Mouse (Mus musculus): Measurements from ENCODE around the gene Hbs1l. TPM values are rescaled to one million over a fixed set of nuclear protein-coding genes. Genes with fewer than 3 reads are reported as not detected.
"Not testable (repeated sequence)": the region's sequence is repeated elsewhere in the genome, so short reads cannot be mapped to it uniquely, and the experiment has no call there.

Hbs1l gene
- polyA plus RNA-seq, 1 experiment from 2014 or later, result 114 TPM

DNA sequence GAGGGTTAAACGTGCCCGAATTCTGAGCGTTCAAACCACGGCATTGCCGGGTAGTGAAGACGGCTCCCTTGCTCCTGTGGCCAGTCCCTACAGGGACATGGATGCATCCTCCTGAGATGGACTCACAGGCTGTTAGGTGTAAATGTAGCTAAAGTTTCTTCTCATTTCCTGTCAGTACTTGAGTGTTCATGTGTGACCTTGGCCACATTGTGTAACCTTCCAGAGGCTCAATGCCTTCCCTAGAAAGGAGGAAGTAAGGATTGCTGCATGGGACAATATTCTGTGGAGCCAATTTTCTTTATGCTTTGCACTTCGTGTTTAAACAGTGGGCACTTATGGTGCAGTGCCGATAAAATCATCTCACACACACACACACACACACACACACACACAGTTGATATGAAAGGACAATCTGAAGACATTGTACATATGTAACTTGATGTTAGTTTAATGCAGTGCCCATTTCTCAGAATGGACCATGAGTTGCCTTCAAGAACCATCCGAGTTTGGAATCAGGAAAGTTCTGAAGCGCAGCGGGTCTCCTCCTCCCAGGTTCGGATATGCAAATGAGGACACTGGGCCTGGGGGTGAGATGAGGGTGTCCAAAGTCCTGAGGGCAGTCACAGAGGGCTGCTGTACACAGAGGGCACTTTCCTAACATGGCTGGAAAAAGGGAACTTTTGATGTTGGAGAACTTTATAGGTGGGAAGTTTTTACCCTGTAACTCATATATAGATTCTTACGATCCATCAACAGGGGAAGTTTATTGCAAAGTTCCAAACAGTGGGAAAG, 81.1 kb downstream of the Hbs1l start, which contains the start of gene Aldh8a1:
TSS of gene Aldh8a1 (plus strand) at position 610 of the 792 bp plus-strand sequence.
- WGBS, result 88% methylated on average over 13 of the region's 13 CpGs
- Histone ChIP-seq H3K4me1 (replicated peaks) (peaks cover 3% of the 10 kb centered on the region; the same call in 1 of the 2 replicates), H3K4me3 (no peak within 1 kb of the TSS), H3K27ac (no peak within 1 kb of the TSS), H3K27me3 (ENCODE audit: insufficient read depth, poor library complexity, severe bottlenecking) (peaks cover 3% of the 10 kb centered on the region; the same call in 1 of the 2 replicates), H3K9me3 (no peaks in the 10 kb centered on the region), H3K36me3 (no peaks in the 10 kb centered on the region)
- no peak for DNase-seq (ENCODE audit: low spot score)

DNA sequence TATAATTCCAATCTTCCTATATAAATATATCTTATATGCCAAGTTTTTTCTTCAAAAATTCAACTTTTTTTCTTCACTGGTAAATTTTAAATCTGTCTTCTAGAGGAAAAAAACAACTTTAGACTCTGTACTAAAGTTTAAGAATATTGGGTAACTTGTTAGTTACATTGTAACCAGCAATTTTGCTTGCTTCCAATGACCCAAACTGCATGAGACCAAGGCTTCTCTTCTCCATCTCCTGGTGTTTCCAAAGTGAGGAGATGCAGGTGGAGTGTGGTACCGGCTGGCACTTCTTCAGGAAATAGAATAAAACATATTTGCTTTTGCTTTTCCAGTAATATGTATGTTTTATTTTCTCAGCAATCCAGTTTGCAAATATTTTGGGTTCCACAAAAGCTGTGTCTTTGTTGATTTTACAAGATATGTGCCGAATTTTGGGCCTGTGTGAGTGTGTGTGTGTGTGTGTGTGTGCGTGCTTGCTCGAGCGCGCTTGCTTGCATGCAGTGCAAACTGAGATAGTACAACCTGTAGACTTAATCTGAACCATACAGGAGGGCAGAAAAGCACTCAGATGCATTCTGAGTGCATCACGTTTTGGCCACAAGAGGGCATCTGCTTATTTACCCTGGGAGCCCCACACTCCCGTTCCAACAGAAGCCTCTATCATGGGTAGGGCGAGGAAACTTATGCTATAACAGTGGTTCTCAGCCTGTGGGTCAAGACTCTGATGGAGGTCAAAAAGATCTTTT, 82.6 kb downstream of the Hbs1l start:
- peaks cover 3% of the 10 kb centered on the region; the same call in 1 of the 2 replicates for H3K27me3 ChIP-seq (ENCODE audit: insufficient read depth, poor library complexity, severe bottlenecking)
- H3K4me3 ChIP-seq, result no peak overlapping the region
- DNase-seq (ENCODE audit: low spot score), result no peak
- H3K36me3 ChIP-seq, result no peaks in the 10 kb centered on the region
- 74% methylated on average over 9 of the region's 9 CpGs for WGBS
- no peaks in the 10 kb centered on the region for H3K9me3 ChIP-seq
- peaks cover 3% of the 10 kb centered on the region; the same call in 1 of the 2 replicates for H3K4me1 ChIP-seq (replicated peaks)
- no peak overlapping the region for H3K27ac ChIP-seq

DNA sequence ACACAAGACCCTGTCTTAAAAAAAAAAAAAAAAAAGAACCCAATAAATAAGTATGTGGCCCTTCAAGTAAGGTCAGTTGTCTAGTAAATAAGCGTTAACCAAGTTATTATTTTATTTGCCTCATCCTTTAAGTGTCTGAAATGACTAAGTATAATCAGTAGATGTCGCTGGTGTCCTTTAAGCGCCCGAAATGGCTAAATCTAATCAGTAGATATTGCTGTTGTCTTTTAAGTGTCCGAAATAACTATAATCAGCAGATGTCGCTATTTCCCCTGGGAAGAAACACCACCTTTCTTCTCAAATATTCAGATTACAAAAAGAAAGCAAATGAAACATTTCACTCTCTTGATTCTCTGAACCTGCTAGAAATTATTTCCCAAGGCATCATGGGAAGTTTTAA, 87.1 kb downstream of the Hbs1l start:
- 28% methylated on average over 6 of the region's 6 CpGs for WGBS
- Histone ChIP-seq H3K9me3 (no peaks in the 10 kb centered on the region), H3K36me3 (no peaks in the 10 kb centered on the region), H3K27ac (no peak overlapping the region), H3K4me1 (replicated peaks) (no peaks in the 10 kb centered on the region), H3K27me3 (ENCODE audit: insufficient read depth, poor library complexity, severe bottlenecking) (peaks cover 3% of the 10 kb centered on the region; the same call in 1 of the 2 replicates), H3K4me3 (no peak overlapping the region)
- no peak for DNase-seq (ENCODE audit: low spot score)

DNA sequence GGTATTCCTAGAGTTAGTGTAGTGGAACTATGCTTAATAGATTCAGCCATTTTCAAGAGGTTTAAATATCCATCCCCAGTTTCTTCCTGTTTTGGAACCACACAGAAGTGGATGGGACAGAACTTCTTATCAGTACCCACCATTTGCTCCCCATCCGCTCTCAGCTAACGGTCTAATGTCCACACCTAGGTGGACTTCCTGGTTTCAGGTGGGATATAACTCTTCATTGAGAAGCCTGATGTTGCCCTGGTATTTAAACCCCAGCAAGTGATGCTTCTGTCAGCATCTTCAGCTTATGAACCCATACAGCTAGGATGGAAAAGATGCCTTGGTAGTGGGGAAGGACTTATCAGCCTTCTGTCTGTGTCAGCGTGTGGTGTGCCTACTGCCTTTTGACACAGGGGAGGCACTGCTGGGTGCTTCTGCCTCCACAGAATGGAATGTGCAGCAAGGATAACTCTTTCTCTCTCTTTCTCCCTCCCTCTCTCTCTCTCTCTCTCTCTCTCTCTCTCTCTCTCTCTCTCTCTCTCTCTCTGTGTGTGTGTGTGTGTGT, 89.4 kb downstream of the Hbs1l start:
- Histone ChIP-seq H3K27me3 (ENCODE audit: insufficient read depth, poor library complexity, severe bottlenecking) (peaks cover 3% of the 10 kb centered on the region; the same call in 1 of the 2 replicates), H3K9me3 (no peaks in the 10 kb centered on the region), H3K4me3 (no peak overlapping the region), H3K4me1 (replicated peaks) (no peaks in the 10 kb centered on the region), H3K27ac (no peak overlapping the region), H3K36me3 (no peaks in the 10 kb centered on the region)
- 75% methylated on average over 3 of the region's 3 CpGs for WGBS
- DNase-seq (ENCODE audit: low spot score), result no peak

DNA sequence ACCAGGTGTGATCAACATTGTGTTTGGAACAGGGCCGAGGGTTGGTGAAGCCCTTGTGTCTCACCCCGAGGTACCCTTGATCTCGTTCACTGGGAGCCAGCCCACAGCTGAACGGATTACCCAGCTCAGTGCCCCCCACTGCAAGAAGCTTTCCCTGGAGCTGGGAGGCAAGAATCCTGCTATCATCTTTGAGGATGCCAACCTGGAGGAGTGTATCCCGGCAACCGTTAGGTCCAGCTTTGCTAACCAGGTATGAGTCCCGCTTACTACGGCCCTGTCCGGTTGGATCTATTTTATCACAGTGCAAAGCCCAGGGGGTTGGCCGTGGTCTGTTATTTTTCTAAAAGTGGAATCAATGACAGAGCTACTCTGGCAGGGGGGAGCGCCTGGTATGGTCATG, 93.3 kb downstream of the Hbs1l start:
- H3K27me3 ChIP-seq (ENCODE audit: insufficient read depth, poor library complexity, severe bottlenecking), result no peaks in the 10 kb centered on the region
- no peak for DNase-seq (ENCODE audit: low spot score)
- H3K4me3 ChIP-seq, result no peak overlapping the region
- no peak overlapping the region for H3K27ac ChIP-seq
- no peaks in the 10 kb centered on the region for H3K36me3 ChIP-seq
- no peaks in the 10 kb centered on the region for H3K4me1 ChIP-seq (replicated peaks)
- 91% methylated on average over 11 of the region's 11 CpGs for WGBS
- H3K9me3 ChIP-seq, result no peaks in the 10 kb centered on the region

DNA sequence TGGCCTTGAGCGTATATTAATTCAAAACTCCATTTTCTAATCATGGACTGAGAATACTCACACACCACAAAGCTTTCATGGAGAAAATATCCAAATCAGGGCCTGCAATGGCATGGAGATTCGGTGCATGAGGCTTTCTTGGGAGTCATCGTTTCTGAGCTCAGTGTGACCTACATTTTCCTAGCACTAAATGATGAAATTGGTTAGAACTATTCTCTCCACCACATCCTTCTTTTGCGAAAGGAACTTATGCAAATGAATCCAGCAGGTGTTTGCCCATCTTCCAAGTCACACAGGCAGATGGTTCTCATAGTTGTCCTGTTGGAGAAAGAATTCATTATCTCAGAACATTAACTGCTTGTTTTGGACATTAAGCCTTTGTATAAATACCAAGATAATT, 94.7 kb downstream of the Hbs1l start:
- H3K4me1 ChIP-seq (replicated peaks), result no peaks in the 10 kb centered on the region
- H3K36me3 ChIP-seq, result no peaks in the 10 kb centered on the region
- 89% methylated on average over 4 of the region's 4 CpGs for WGBS
- H3K9me3 ChIP-seq, result no peaks in the 10 kb centered on the region
- no peak overlapping the region for H3K4me3 ChIP-seq
- H3K27me3 ChIP-seq (ENCODE audit: insufficient read depth, poor library complexity, severe bottlenecking), result no peaks in the 10 kb centered on the region
- no peak for DNase-seq (ENCODE audit: low spot score)
- H3K27ac ChIP-seq, result no peak overlapping the region

DNA sequence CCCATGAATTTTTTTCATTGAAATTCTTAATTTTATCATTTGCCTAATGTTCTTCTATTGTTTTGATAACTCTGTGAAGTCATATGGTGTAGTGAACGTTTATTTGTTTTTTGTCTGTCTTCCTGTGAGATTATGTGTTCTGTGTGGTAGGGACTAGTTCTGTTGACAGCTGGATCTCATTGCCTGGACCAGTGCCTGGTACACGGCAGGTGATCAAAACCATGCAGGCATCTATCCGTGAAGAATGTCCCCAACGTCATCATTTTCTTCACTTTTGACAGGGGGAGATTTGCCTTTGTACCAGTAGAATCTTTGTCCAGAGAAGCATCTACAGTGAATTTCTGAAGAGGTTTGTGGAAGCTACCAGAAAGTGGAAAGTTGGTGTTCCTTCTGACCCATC, 95.5 kb downstream of the Hbs1l start:
- DNase-seq (ENCODE audit: low spot score), result no peak
- WGBS, result 75% methylated on average over 4 of the region's 4 CpGs
- Histone ChIP-seq H3K4me1 (replicated peaks) (no peaks in the 10 kb centered on the region), H3K36me3 (no peaks in the 10 kb centered on the region), H3K27me3 (ENCODE audit: insufficient read depth, poor library complexity, severe bottlenecking) (no peaks in the 10 kb centered on the region), H3K4me3 (no peak overlapping the region), H3K9me3 (no peaks in the 10 kb centered on the region), H3K27ac (no peak overlapping the region)

DNA sequence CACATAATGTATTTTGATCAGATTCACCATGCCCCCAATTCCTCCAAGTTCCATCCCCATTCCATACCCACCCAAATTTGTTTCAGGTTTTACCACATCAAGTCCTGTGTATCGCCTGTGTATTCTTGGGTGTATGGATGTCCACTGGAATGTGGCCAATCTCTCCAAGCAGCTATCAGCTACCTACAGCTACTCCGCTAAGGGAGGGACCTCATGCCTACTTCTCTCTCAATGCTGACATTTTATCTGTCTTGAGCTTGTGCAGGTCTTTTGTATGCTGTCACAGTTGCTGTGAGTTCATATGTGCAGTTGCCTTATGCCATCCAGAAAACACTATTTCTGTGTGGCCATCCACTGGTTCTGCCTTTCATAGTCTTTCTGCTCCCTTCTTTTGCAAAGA, 97.6 kb downstream of the Hbs1l start:
- no peaks in the 10 kb centered on the region for H3K27me3 ChIP-seq (ENCODE audit: insufficient read depth, poor library complexity, severe bottlenecking)
- no peak overlapping the region for H3K4me3 ChIP-seq
- DNase-seq (ENCODE audit: low spot score), result no peak
- no peaks in the 10 kb centered on the region for H3K4me1 ChIP-seq (replicated peaks)
- H3K27ac ChIP-seq, result no peak overlapping the region
- no peaks in the 10 kb centered on the region for H3K9me3 ChIP-seq
- no peaks in the 10 kb centered on the region for H3K36me3 ChIP-seq
- WGBS, result 92% methylated on average over 2 of the region's 2 CpGs

DNA sequence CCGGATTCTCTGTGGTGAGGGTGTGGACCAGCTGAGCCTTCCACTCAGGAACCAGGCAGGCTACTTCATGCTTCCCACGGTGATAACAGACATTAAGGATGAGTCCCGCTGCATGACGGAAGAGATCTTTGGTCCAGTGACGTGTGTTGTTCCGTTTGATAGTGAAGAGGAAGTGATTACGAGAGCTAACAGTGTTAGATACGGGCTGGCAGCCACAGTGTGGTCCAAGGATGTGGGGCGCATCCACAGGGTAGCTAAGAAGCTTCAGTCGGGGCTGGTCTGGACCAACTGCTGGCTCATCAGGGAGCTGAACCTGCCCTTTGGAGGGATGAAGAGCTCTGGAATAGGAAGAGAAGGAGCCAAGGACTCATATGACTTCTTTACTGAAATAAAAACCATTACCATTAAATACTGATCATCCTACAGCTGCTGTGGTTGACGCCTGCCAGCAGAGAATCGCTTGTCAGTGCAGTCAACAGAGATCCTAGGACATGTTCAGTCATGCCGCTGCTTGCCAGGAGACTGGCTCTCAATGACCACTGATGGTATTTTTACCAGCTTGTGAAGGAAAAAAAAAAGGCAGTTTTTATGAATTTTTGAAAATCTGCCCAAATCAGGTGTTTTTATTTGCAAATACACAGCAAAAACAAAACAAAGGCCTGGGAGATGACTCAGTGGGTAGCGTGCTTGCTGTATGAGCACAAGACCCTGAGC, 99.8 kb downstream of the Hbs1l start:
- 89% methylated on average over 14 of the region's 14 CpGs for WGBS
- Histone ChIP-seq H3K36me3 (no peaks in the 10 kb centered on the region), H3K4me3 (no peak overlapping the region), H3K27me3 (ENCODE audit: insufficient read depth, poor library complexity, severe bottlenecking) (no peaks in the 10 kb centered on the region), H3K27ac (no peak overlapping the region), H3K4me1 (replicated peaks) (peaks cover 12% of the 10 kb centered on the region), H3K9me3 (no peaks in the 10 kb centered on the region)
- no peak for DNase-seq (ENCODE audit: low spot score)

DNA sequence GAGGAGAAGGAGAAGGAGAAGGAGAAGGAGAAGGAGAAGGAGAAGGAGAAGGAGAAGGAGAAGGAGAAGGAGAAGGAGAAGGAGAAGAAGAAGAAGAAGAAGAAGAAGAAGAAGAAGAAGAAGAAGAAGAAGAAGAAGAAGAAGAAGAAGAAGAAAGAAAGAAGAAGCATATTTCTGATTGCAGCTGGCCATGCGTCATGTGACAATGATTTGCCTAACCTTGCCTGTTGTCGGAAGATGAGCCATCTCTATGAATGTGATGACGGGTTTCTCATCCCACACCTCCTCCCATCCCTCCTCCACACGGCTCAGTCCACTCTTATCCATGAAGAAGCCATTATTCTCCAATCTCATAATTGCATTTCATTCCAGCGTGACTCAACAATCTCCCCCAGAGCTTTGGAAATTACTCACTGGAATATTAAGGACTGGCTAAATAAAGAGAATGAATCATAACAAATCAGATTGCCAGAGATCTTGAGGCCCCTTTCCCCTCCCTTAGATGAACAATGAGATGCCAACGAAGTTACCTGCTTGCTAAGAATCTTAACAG, 103.2 kb downstream of the Hbs1l start:
- H3K4me3 ChIP-seq; H3K9me3 ChIP-seq; H3K36me3 ChIP-seq; DNase-seq (ENCODE audit: low spot score); H3K27me3 ChIP-seq (ENCODE audit: insufficient read depth, poor library complexity, severe bottlenecking); H3K27ac ChIP-seq: not testable (repeated sequence)
- 88% methylated on average over 6 of the region's 6 CpGs for WGBS
- peaks cover 19% of the 10 kb centered on the region for H3K4me1 ChIP-seq (replicated peaks)

DNA sequence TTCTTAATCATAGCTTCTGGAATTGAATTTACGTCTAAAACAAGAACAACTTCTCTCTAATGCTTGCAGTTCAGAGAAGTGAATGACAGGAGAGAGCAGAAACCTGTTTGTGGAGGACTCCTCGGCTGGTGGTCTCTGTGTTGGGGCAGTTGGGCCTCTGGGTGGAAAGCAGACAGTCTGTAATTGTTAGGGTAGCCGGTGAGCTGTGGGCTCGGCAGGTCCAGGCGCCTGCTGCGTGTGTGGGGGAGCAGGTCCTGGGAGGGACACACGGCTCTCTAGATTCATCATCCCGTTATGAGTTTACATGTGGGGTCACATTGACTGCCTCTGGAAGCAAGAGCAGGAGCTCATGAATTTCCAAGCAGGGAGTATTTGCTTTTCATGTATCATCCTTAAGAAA, 103.8 kb downstream of the Hbs1l start:
- Histone ChIP-seq H3K9me3 (no peaks in the 10 kb centered on the region), H3K27me3 (ENCODE audit: insufficient read depth, poor library complexity, severe bottlenecking) (no peaks in the 10 kb centered on the region), H3K36me3 (no peaks in the 10 kb centered on the region), H3K4me1 (replicated peaks) (peaks cover 19% of the 10 kb centered on the region), H3K4me3 (no peak overlapping the region), H3K27ac (no peak overlapping the region)
- DNase-seq (ENCODE audit: low spot score), result no peak
- 72% methylated on average over 8 of the region's 8 CpGs for WGBS

DNA sequence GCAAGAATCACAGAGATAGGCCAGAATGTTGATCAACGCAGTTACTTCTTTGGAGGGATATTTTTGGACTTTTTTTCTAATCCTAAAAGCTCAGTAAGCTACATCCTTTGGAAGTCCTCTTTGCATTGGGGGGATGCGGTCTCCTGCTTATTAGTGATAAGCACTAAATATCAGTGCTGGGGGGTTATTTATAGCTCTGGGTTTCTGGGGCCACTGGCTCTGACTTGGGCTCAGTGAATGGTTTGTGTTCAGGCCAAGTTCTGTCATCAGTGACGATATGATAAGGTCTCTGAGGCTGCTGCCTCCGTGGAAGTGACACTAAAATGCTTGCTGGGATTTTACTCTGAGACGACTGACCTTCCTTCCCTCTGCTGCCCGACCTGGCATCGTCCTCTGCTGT, 104.3 kb downstream of the Hbs1l start:
- WGBS, result 64% methylated on average over 7 of the region's 7 CpGs
- H3K4me3 ChIP-seq, result no peak overlapping the region
- no peaks in the 10 kb centered on the region for H3K9me3 ChIP-seq
- peaks cover 19% of the 10 kb centered on the region for H3K4me1 ChIP-seq (replicated peaks)
- no peak overlapping the region for H3K27ac ChIP-seq
- DNase-seq (ENCODE audit: low spot score), result no peak
- H3K36me3 ChIP-seq, result no peaks in the 10 kb centered on the region
- H3K27me3 ChIP-seq (ENCODE audit: insufficient read depth, poor library complexity, severe bottlenecking), result no peaks in the 10 kb centered on the region
